Mouse (Mus musculus) lung, postnatal 0 days (tissue): ENCODE data around the gene Camkmt. TPM values are rescaled to one million over a fixed set of nuclear protein-coding genes. Genes with fewer than 3 reads are reported as not detected.

Experiments
- ATAC-seq: fragments of 200-750 bp; cut with Nextera tagmentation; 2 replicates; pipeline ENCODE4 v1.8.0; 2017; ENCODE audit warnings: moderate library complexity
- DNase-seq: peaks from one replicate; pipeline ENCODE4 v3.0.0-alpha.2; 2016; ENCODE audit warnings: low spot score
- H3K27ac ChIP-seq: fragments of 300-500 bp; sonication (generic); 2 replicates; pipeline ENCODE4 v1.5.1; 2014; ENCODE audit warnings: antibody characterized with exemption, mild to moderate bottlenecking, low read length, mixed read lengths
- H3K27me3 ChIP-seq: fragments of 300-500 bp; sonication (generic); replicated peaks from 2 replicates; pipeline ENCODE4 v1.6.1; 2014; ENCODE audit warnings: low read length, mixed read lengths; ENCODE audit not compliant: insufficient read depth
- H3K36me3 ChIP-seq: fragments of 300-500 bp; sonication (generic); 2 replicates; pipeline ENCODE4 v1.6.1; 2014; ENCODE audit warnings: low read length, mixed read lengths; ENCODE audit not compliant: insufficient read depth
- H3K4me1 ChIP-seq: fragments of 300-500 bp; sonication (generic); 2 replicates; pipeline ENCODE4 v1.6.1; 2014; ENCODE audit warnings: antibody characterized with exemption, low read depth, low read length, mixed read lengths; ENCODE audit not compliant: insufficient read depth
- H3K4me2 ChIP-seq: fragments of 300-500 bp; sonication (generic); replicated peaks from 2 replicates; pipeline ENCODE4 v1.6.1; 2014; ENCODE audit warnings: low read depth, mild to moderate bottlenecking, low read length, moderate library complexity, mixed read lengths
- H3K4me3 ChIP-seq: fragments of 300-500 bp; sonication (generic); 2 replicates; pipeline ENCODE4 v1.5.1; 2014; ENCODE audit warnings: low read depth, low read length
- H3K9ac ChIP-seq: fragments of 300-500 bp; sonication (generic); replicated peaks from 2 replicates; pipeline ENCODE4 v1.6.1; 2014; ENCODE audit warnings: low read depth, mild to moderate bottlenecking
- H3K9me3 ChIP-seq: fragments of 300-500 bp; sonication (generic); 2 replicates; pipeline ENCODE4 v1.6.1; 2016; ENCODE audit warnings: low read length, mixed read lengths
- CTCF ChIP-seq: IDR thresholded peaks from 2 replicates; pipeline ENCODE4 v1.5.1; 2016; ENCODE audit warnings: antibody characterized with exemption, mild to moderate bottlenecking
- EP300 ChIP-seq: IDR thresholded peaks from 2 replicates; pipeline ENCODE4 v1.6.1; 2016; ENCODE audit warnings: antibody characterized with exemption, mild to moderate bottlenecking, control low read depth
- WGBS: fragments of 180-500 bp; shearing (Covaris S2); extraction: QIAGEN DNeasy Blood & Tissue Kit; methylation state at CpG from one replicate; pipeline ENCODE4 v1.1.7; 2014; 5-methylcytosine and 5-hydroxymethylcytosine counted together
- polyA plus RNA-seq: library from polyadenylated mRNA; unstranded; fragments of >200 nt; fragmentation: Nextera tagmentation; extraction: Ambion mirVana; gene quantifications from 2 replicates; pipeline ENCODE4 v1.2.1, GENCODE M21; 2015

Camkmt gene
- polyA plus RNA-seq, 1 experiment from 2014 or later = 3.2 TPM

DNA sequence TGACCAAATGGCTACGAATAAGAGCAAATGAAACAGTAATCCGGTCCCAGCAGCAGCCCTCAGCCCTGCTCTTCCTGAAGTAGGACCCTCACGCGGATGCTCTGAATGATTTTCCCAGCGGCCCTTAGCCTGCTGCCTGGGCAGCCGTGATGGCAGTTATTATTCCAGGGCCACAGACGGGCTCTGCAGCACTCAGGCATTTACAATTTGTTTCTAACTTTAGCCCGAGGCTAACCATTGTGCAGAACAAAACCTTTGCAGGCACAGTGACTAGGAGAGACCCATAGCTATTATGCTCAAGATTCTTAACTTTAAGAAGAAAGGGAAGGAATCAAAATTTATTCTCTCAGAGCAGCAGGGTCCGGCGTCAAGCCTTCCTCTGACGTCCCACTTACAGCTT, 18.0 kb upstream of the Camkmt start:
- Histone ChIP-seq H3K36me3 (no peaks in the 10 kb centered on the region), H3K27me3 (no peaks in the 10 kb centered on the region), H3K4me2 (no peak overlapping the region), H3K9ac (no peak overlapping the region), H3K4me1 (no peaks in the 10 kb centered on the region), H3K27ac (no peak overlapping the region), H3K9me3 (no peaks in the 10 kb centered on the region), H3K4me3 (no peak overlapping the region)
- DNase-seq = no peak
- ATAC-seq = no peak
- 71% methylated on average over 11 of the region's 11 CpGs for WGBS
- TF ChIP-seq EP300 = no peak
- TF ChIP-seq CTCF = no peak

DNA sequence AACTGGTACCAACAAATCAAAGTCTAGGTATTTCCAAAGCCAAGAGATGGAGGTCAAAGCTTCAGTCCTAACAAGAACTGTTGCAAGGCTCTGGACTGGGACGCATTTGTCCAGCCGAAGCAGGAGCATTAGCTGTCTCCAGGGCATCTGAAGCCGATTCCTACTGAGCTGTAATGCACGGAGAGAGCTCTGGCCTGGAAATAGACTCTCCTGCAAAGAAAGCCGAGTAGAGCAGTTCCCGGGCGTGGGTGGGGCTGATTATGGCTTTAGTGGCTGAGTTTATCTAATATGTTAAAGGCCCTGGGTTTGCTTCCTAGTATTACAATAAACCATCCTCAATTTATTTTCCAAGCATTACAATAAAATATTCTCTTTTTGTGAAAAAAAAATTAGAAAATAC, 17.1 kb upstream of the Camkmt start:
- Histone ChIP-seq H3K27me3 (no peaks in the 10 kb centered on the region), H3K4me3 (no peak overlapping the region), H3K4me2 (no peak overlapping the region), H3K9ac (no peak overlapping the region), H3K9me3 (no peaks in the 10 kb centered on the region), H3K27ac (no peak overlapping the region), H3K36me3 (no peaks in the 10 kb centered on the region), H3K4me1 (no peaks in the 10 kb centered on the region)
- WGBS = 82% methylated on average over 7 of the region's 7 CpGs
- DNase-seq (no peak), ATAC-seq (no peak)
- TF ChIP-seq CTCF = no peak
- TF ChIP-seq EP300 = no peak

DNA sequence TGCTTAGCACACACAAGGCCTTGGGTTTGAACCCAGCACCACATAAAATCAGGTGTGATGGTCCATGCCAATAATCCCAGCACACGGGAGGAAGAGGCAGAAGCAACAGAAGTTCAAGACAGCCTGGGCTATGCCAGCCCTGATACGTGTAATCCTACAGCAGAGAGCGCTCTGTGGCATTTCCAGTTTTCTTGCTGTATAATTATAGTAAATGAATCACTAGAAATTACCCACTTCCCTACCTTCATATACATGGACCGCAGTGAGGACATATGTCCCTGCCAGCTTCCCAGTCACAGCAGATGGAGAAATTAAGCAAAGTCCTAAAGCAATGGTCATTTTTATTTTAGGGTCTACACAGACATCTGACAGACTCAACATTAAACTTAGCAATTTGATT, 16.3 kb upstream of the Camkmt start:
- no peak for DNase-seq
- no peak overlapping the region for H3K4me2 ChIP-seq
- H3K27me3 ChIP-seq = no peaks in the 10 kb centered on the region
- H3K27ac ChIP-seq = no peak overlapping the region
- H3K9me3 ChIP-seq = no peaks in the 10 kb centered on the region
- no peaks in the 10 kb centered on the region for H3K4me1 ChIP-seq
- H3K36me3 ChIP-seq = no peaks in the 10 kb centered on the region
- no peak overlapping the region for H3K4me3 ChIP-seq
- no peak for ATAC-seq
- no peak overlapping the region for H3K9ac ChIP-seq
- TF ChIP-seq EP300 (no peak), CTCF (no peak)
- 93% methylated on average over 4 of the region's 4 CpGs for WGBS

DNA sequence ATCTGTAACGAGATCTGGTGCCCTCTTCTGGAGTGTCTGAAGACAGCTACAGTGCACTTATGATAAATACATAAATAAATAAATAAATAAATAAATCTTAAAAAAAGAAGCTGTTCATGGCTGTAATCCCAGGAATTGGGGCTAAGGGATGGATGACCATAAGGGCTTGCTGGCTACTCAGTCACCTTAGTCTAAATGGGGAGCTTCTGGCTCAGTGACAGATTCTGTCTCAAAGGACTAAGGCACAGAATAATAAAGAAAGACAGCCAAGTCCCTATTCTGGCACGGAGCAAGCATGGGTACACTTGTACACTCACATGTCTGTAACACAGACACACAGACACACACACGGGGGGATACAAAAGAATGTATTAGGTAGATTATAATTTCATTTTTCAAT, 11.1 kb upstream of the Camkmt start:
- no peaks in the 10 kb centered on the region for H3K36me3 ChIP-seq
- DNase-seq (no peak), ATAC-seq (no peak)
- no peaks in the 10 kb centered on the region for H3K4me1 ChIP-seq
- WGBS = 90% methylated on average over 3 of the region's 3 CpGs
- no peaks in the 10 kb centered on the region for H3K9me3 ChIP-seq
- no peak overlapping the region for H3K4me2 ChIP-seq
- H3K27ac ChIP-seq = no peak overlapping the region
- H3K9ac ChIP-seq = no peak overlapping the region
- no peak for TF ChIP-seq CTCF
- TF ChIP-seq EP300 = no peak
- no peaks in the 10 kb centered on the region for H3K27me3 ChIP-seq
- H3K4me3 ChIP-seq = no peak overlapping the region

DNA sequence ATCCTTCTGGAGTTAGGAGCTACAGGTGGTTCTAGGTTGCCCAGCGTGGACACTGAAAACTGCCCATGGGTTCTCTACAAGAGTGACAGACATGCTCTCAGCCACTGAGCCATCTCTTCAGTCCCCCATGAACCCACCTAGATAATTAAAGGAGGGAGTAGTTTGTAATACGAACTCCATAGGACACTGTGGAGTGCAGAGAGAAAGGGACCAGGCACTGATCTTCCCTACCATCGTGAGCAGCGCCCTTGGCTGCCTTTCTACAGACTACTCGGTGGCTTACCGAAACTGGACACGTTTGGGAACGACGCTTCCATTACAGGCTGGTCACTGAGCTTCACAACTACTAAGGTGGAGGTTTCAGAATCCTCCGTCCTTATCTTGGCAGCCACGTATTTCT, 9.6 kb upstream of the Camkmt start:
- no peak for DNase-seq
- WGBS = 91% methylated on average over 11 of the region's 11 CpGs
- TF ChIP-seq EP300 (no peak), CTCF (no peak)

DNA sequence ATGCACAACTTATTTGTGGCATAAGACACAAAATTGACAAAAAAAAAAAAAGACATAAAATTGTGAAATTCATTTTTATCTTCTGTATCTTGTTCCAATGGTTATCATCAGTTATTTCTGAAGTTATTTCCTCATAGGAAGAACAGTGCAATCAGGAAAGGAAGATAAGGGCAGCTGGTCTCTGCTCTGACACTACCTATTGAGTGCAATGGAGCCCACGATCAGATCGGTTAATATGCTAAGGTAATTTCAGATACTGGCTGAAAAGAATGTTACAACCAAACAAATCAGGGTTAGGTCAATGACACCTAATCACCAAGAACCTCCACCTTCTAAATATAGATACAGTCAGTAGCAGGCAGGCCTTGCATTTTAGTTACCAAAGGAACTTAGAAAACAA, 5.0 kb upstream of the Camkmt start:
- H3K4me2 ChIP-seq = no peak overlapping the region
- H3K36me3 ChIP-seq = no peaks in the 10 kb centered on the region
- H3K4me1 ChIP-seq = no peaks in the 10 kb centered on the region
- H3K27ac ChIP-seq = no peak overlapping the region
- no peak for ATAC-seq
- TF ChIP-seq EP300 (no peak), CTCF (no peak)
- DNase-seq = no peak
- no peak overlapping the region for H3K4me3 ChIP-seq
- no peak overlapping the region for H3K9ac ChIP-seq
- H3K9me3 ChIP-seq = no peaks in the 10 kb centered on the region
- 84% methylated on average over 2 of the region's 2 CpGs for WGBS
- H3K27me3 ChIP-seq = no peaks in the 10 kb centered on the region

More for the DNA sequence above, 9.6 kb upstream of the Camkmt start:
- no peak overlapping the region for H3K4me3 ChIP-seq
- no peak for ATAC-seq
- no peaks in the 10 kb centered on the region for H3K9me3 ChIP-seq
- H3K4me2 ChIP-seq = no peak overlapping the region
- no peak overlapping the region for H3K9ac ChIP-seq
- no peak overlapping the region for H3K27ac ChIP-seq
- no peaks in the 10 kb centered on the region for H3K36me3 ChIP-seq
- H3K4me1 ChIP-seq = no peaks in the 10 kb centered on the region
- no peaks in the 10 kb centered on the region for H3K27me3 ChIP-seq

DNA sequence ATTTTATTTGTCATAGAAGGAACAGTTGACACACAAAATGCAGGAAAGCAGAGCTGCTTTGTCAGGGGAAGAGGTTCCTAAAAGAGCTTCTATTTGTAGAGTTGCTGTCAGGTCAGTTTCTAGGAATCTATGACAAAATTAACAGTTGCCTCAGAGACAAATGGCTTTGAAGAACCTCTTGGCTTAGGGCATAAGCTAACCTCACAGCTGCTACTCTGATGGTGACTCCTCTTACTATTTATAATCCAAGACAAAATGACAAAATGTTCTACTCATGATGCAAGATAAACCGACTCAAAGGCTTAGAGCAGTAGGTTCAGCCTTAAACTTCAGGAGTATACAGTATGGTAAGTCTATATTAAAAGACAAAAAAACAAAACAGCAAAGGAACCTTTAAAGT, 3.9 kb upstream of the Camkmt start:
- H3K9me3 ChIP-seq = no peaks in the 10 kb centered on the region
- no peaks in the 10 kb centered on the region for H3K36me3 ChIP-seq
- WGBS = 86% methylated on average over 1 of the region's 1 CpGs
- no peak overlapping the region for H3K4me2 ChIP-seq
- H3K27me3 ChIP-seq = no peaks in the 10 kb centered on the region
- ATAC-seq (no peak), DNase-seq (peak; percentile 33)
- no peaks in the 10 kb centered on the region for H3K4me1 ChIP-seq
- H3K4me3 ChIP-seq = no peak overlapping the region
- TF ChIP-seq EP300 (no peak), CTCF (no peak)
- H3K9ac ChIP-seq = no peak overlapping the region
- H3K27ac ChIP-seq = no peak overlapping the region
